Mouse (Mus musculus): ENCODE results near the gene Kdr. TPM values are rescaled to one million over a fixed set of nuclear protein-coding genes. Genes with fewer than 3 reads are reported as not detected.

The Kdr gene
- polyA plus RNA-seq, 1 experiment: 6.7 TPM

DNA sequence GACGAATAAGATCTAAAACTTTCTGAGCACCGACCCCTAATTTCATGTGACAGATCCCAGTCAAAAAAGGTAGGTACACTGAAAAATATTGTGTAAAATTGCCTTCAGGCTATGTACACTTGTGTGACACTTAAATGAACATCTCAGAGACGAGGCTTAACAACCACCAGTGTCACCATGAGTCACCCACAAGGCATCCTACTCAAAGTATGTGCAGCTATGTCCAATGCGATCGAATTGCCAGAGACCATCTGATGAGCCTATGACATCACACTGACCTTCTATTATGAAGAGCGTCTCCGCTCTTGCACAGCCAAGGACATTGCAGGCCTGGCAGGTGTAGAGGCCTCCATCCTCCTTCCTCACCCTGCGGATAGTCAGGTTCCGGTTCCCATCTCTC lies 22.4 kb downstream of the Kdr start:
- Histone ChIP-seq H3K4me3 (replicated peaks; ENCODE audit: insufficient read depth, low read depth, low read length) (no peak overlapping the region), H3K27me3 (ENCODE audit: control insufficient read depth, insufficient read depth, low read length) (no peaks in the 10 kb centered on the region; the same call in 1 of the 2 replicates), H3K27ac (ENCODE audit: insufficient read depth, low read length) (no peak overlapping the region), H3K4me1 (ENCODE audit: control insufficient read depth, insufficient read depth, low read length) (no peaks in the 10 kb centered on the region)
- no peak for DNase-seq
- WGBS: 96% methylated on average over 9 of the region's 9 CpGs
- TF ChIP-seq POLR2A (IDR thresholded peaks at IDR 0.05; ENCODE audit: borderline replicate concordance, insufficient read depth, low read length) (no peak), CTCF (IDR thresholded peaks at IDR 0.05; ENCODE audit: borderline replicate concordance, insufficient read depth, low read depth, low read length) (no peak)

DNA sequence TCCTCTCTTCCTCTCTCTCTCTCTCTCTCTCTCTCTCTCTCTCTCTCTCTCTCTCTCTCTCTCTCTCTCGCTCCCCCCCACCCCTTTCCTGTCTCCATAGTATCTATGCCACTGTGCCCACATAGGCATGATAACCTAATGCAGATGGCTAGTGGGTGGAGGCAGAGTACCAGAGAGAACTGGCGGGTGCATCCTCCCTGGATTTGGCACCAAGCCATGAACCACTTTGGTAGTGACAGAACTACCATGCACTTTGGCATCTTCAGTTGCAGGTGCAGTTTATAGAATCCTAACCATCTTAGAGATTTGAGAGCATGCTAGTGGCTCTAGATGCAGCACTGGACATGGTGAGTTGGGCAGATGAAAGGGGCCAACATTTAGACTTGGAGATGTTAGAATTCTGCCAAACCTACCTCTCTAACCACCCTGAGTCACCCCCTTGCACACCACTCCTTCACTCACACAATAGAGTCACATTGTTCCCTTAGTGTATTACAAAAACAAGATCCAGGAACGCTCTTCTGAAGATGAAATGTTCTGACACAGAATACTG lies 23.4 kb downstream of the Kdr start:
- WGBS: 52% methylated on average over 3 of the region's 3 CpGs
- TF ChIP-seq POLR2A (IDR thresholded peaks at IDR 0.05; ENCODE audit: borderline replicate concordance, insufficient read depth, low read length): no peak
- no peak for TF ChIP-seq CTCF (IDR thresholded peaks at IDR 0.05; ENCODE audit: borderline replicate concordance, insufficient read depth, low read depth, low read length)
- no peaks in the 10 kb centered on the region; the same call in 1 of the 2 replicates for H3K27me3 ChIP-seq (ENCODE audit: control insufficient read depth, insufficient read depth, low read length)
- H3K27ac ChIP-seq (ENCODE audit: insufficient read depth, low read length): no peak overlapping the region
- H3K4me3 ChIP-seq (replicated peaks; ENCODE audit: insufficient read depth, low read depth, low read length): no peak overlapping the region
- no peaks in the 10 kb centered on the region for H3K4me1 ChIP-seq (ENCODE audit: control insufficient read depth, insufficient read depth, low read length)
- DNase-seq: no peak

DNA sequence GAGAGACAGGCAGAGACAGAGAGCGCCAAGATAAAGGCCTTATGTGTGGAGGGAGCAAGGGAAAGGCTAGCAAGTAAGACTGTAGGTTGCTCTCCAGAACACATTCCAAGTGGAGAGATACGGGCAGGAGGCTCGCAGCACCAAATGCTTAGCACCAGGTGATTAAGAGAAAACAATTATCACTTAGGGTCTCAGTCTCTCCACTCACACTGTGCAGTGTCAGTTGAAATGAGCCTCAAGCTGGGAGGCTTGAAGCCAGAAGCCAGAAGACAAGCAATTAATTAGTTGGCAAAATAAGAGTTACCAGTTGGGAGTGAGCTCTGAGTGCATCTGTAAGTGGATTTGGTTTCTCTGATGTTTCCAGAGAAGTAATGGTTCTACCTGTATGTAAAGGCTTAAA lies 24.0 kb downstream of the Kdr start:
- no peak for DNase-seq
- Histone ChIP-seq H3K27ac (ENCODE audit: insufficient read depth, low read length) (no peak overlapping the region), H3K4me3 (replicated peaks; ENCODE audit: insufficient read depth, low read depth, low read length) (no peak overlapping the region), H3K4me1 (ENCODE audit: control insufficient read depth, insufficient read depth, low read length) (no peaks in the 10 kb centered on the region), H3K27me3 (ENCODE audit: control insufficient read depth, insufficient read depth, low read length) (no peaks in the 10 kb centered on the region; the same call in 1 of the 2 replicates)
- WGBS: 23% methylated on average over 3 of the region's 3 CpGs
- no peak for TF ChIP-seq CTCF (IDR thresholded peaks at IDR 0.05; ENCODE audit: borderline replicate concordance, insufficient read depth, low read depth, low read length)

DNA sequence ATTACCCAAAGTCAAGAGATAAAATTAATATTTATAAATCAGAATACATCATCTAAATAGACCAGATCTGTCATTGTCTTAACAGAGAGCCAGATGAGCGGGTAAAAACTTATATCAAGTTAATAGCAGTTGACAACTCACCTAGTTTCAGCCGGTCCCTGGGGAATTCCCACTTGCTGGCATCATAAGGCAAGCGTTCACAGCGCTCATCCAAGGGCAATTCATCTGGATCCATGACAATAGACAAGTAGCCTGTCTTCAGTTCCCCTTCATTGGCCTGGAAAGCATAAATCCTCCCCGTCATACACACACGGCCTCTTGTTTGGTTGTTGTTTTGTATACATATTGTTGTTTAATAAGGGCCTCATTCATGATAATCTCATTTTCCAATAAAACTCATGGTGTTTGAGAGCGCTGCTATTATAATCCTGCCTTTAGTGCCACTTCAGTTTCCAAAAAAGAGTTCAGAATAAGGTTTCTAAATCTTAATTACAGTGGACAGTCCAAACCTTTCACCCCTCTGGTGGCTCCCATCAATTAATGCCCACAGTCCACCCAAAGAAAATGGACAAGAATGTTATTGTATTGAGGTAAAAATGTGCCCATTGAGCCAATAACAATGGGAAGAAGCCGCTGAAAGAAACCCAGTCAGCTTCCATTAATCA lies 26.0 kb downstream of the Kdr start:
- WGBS: 58% methylated on average over 8 of the region's 8 CpGs

DNA sequence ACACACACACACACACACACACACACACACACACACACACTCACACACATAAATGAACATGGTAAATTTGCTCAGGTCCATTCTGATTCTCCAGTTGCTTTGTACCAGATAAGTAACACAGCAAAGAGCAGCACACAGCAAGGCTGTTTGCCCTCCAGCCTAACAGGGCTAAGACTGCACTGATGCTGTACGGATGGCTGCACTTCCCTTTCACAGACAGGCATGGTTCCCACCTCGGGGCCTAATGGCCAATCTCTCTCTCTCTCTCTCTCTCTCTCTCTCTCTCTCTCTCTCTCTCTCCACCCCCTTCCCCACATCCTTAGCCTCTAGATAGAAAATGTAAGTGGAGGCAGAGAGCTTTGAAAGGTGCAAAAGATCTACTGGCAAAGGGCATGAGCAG lies 27.4 kb downstream of the Kdr start:
- 58% methylated on average over 2 of the region's 2 CpGs for WGBS
- no peak overlapping the region for H3K4me3 ChIP-seq (replicated peaks; ENCODE audit: insufficient read depth, low read depth, low read length)
- no peak overlapping the region for H3K27ac ChIP-seq (ENCODE audit: insufficient read depth, low read length)
- H3K4me1 ChIP-seq (ENCODE audit: control insufficient read depth, insufficient read depth, low read length): no peaks in the 10 kb centered on the region
- H3K27me3 ChIP-seq (ENCODE audit: control insufficient read depth, insufficient read depth, low read length): no peaks in the 10 kb centered on the region; the same call in 1 of the 2 replicates
- no peak for TF ChIP-seq POLR2A (IDR thresholded peaks at IDR 0.05; ENCODE audit: borderline replicate concordance, insufficient read depth, low read length)
- TF ChIP-seq CTCF (IDR thresholded peaks at IDR 0.05; ENCODE audit: borderline replicate concordance, insufficient read depth, low read depth, low read length): no peak
- no peak for DNase-seq

More for the DNA sequence above, 26.0 kb downstream of the Kdr start:
- no peak overlapping the region for H3K27ac ChIP-seq (ENCODE audit: insufficient read depth, low read length)
- TF ChIP-seq POLR2A (IDR thresholded peaks at IDR 0.05; ENCODE audit: borderline replicate concordance, insufficient read depth, low read length) (no peak), CTCF (IDR thresholded peaks at IDR 0.05; ENCODE audit: borderline replicate concordance, insufficient read depth, low read depth, low read length) (no peak)
- no peak overlapping the region for H3K4me3 ChIP-seq (replicated peaks; ENCODE audit: insufficient read depth, low read depth, low read length)
- H3K4me1 ChIP-seq (ENCODE audit: control insufficient read depth, insufficient read depth, low read length): no peaks in the 10 kb centered on the region
- no peak for DNase-seq
- H3K27me3 ChIP-seq (ENCODE audit: control insufficient read depth, insufficient read depth, low read length): no peaks in the 10 kb centered on the region; the same call in 1 of the 2 replicates

DNA sequence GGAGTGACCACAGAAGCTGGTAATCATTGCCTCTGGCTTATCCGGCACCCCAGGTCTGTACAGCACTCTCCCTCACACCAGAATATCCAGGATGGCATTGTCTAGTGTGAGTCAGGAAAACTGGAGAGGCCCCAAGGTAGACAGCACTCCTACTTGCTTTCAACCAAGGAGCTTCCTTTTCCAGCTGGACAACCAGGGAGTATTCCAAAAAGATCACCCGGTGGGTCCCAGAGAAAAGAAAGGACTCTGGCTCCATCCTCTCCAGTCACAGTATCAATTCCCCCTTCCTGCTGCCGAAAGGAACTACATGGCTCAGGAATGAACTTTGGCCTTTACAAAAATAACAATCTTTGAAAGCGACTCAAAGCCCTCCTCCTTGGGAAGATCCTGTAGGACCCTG lies 32.9 kb downstream of the Kdr start:
- WGBS: 81% methylated on average over 4 of the region's 4 CpGs
- Histone ChIP-seq H3K27ac (ENCODE audit: insufficient read depth, low read length) (no peak overlapping the region), H3K4me3 (replicated peaks; ENCODE audit: insufficient read depth, low read depth, low read length) (no peak overlapping the region), H3K4me1 (ENCODE audit: control insufficient read depth, insufficient read depth, low read length) (no peaks in the 10 kb centered on the region), H3K27me3 (ENCODE audit: control insufficient read depth, insufficient read depth, low read length) (no peaks in the 10 kb centered on the region)
- no peak for DNase-seq
- TF ChIP-seq CTCF (IDR thresholded peaks at IDR 0.05; ENCODE audit: borderline replicate concordance, insufficient read depth, low read depth, low read length) (no peak), POLR2A (IDR thresholded peaks at IDR 0.05; ENCODE audit: borderline replicate concordance, insufficient read depth, low read length) (no peak)

DNA sequence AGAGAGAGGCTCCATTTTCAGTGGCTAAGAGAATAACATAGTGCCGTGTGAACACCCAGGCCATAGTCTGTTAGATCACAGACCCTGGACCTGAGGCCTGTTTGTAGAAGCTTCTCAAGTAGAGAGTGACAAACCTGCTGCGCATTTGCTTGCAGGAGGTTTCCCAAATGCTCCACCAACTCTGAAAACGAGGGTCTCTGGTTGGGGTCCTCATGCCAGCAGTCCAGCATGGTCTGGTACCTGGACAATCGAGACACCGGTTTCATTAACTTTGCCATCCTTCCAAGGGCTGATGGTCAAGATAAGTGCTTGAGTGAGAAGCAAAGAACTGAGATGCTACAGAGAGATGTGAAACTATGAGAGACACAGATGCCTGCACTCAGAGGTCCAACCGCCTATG lies 35.0 kb downstream of the Kdr start:
- DNase-seq: no peak
- 97% methylated on average over 6 of the region's 6 CpGs for WGBS
- Histone ChIP-seq H3K27me3 (ENCODE audit: control insufficient read depth, insufficient read depth, low read length) (no peaks in the 10 kb centered on the region; the same call in 1 of the 2 replicates), H3K4me3 (replicated peaks; ENCODE audit: insufficient read depth, low read depth, low read length) (no peak overlapping the region), H3K27ac (ENCODE audit: insufficient read depth, low read length) (no peak overlapping the region), H3K4me1 (ENCODE audit: control insufficient read depth, insufficient read depth, low read length) (no peaks in the 10 kb centered on the region)
- TF ChIP-seq CTCF (IDR thresholded peaks at IDR 0.05; ENCODE audit: borderline replicate concordance, insufficient read depth, low read depth, low read length): no peak
- TF ChIP-seq POLR2A (IDR thresholded peaks at IDR 0.05; ENCODE audit: borderline replicate concordance, insufficient read depth, low read length): no peak

Data from cerebellum, adult 2 months (tissue).